Mouse (Mus musculus) megakaryocyte progenitor cell, adult 5-6 weeks (primary cell): ENCODE results near the gene Armh1. TPM values are rescaled to one million over a fixed set of nuclear protein-coding genes. Genes with fewer than 3 reads are reported as not detected.
"Not testable (repeated sequence)": the region's sequence is repeated elsewhere in the genome, so short reads cannot be mapped to it uniquely, and the experiment has no call there.

Source experiments
- ATAC-seq: replicated peaks from 2 replicates; pipeline ENCODE4 v1.8.0; 2016; ENCODE audit warnings: mild to moderate bottlenecking, moderate TSS enrichment, inconsistent platforms; ENCODE audit not compliant: poor library complexity
- total RNA-seq, 2 experiments: library from RNA; stranded (forward) in 1 of 2; stranded (reverse) in 1 of 2; fragments of 157-497, 149-512 nt in 1 of 2; fragments of 200-1000 nt in 1 of 2; gene quantifications; 2 replicates each; pipeline versions ENCODE4 v1.2.3 to v1.2.4; 2015 to 2017

Gene Armh1
- total RNA-seq, 2 experiments from 2014 or later, result not detected

DNA sequence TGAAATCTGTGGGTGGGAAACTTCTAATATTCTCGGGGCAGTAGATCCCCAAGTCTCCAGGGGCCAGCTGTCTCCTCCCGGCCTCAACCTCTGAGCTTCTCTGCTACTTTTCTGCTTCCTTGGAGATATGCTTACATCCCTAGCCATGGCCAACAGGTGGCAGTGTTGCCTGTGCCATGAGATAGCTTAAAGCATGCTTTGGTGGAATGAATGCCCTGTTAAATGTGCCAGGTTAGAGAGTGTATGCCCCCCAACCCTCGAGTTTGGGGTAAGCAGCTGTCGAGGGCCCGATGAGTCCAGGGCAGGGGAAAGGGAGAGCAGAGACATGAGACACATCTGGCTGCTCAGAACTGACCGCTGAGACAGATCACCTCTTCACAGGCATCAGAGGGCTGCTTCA is 18.4 kb upstream of the Armh1 start:
- ATAC-seq, result peak; percentile 83

DNA sequence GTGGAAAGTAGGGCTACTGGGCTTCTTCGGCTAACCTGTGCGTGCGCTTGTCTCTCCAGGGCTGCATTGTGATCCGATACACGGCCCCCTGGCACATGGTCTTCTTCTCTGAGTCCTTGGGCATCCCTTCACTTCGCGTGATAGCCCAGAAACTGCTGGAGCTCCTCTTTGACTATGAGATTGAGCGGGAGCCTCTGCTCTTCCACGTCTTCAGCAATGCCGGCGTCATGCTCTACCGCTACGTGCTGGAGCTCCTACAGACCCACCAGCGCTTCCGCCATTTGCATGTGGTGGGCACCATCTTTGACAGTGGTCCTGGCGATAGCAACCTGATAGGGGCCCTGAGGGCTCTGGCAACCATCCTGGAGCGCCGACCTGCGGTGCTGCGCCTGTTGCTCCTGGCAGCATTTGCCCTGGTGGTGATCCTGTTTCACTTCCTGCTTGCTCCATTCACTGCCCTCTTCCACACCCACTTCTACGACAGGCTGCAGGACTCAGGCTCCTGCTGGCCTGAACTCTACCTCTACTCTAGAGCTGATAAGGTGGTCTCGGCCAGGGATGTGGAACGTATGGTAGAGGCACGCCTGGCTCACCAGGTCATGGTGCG is 16.0 kb upstream of the Armh1 start:
- ATAC-seq, result 0 out of 2 replicates have a peak, but pooled peaks have one; percentile 23

DNA sequence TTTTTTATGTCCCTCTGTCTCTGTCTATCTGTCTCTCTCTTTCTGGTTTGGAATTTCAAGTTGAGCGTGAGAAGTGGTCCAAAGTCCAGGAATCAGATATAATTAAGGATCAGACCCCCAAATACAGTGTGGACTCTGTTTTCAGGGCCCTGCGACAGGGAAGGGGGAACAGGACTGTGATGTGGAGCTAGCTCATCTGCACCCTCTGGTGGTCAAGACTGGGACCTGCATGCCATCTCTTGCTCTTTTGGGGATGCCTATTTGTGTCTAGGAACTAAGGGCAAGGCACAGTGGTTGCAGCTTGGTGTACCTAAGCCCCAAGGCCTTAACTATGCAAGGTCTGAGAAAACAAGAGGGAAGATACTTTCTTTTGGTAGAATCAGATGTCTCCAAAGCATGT is 15.4 kb upstream of the Armh1 start:
- peak; percentile 88 for ATAC-seq

DNA sequence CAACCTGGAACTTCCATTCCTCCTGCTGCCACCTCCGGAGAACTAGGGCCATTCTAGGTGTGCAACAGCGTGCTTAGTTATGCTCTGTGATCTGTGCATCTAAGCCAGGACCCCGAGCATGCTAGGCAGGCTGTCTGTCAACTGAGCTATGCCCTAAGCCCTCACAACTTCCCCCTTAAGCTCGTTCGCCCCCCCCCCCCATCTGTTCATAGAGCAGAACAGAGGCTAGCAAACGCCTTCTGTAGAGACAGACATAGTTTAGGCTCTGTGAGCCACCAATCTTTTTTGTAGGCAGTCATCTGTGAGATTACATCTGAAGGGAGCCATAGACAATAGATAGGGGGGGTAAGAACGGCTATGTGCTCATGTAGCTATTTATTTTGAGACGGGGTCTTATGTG is 11.1 kb upstream of the Armh1 start:
- no peak for ATAC-seq

DNA sequence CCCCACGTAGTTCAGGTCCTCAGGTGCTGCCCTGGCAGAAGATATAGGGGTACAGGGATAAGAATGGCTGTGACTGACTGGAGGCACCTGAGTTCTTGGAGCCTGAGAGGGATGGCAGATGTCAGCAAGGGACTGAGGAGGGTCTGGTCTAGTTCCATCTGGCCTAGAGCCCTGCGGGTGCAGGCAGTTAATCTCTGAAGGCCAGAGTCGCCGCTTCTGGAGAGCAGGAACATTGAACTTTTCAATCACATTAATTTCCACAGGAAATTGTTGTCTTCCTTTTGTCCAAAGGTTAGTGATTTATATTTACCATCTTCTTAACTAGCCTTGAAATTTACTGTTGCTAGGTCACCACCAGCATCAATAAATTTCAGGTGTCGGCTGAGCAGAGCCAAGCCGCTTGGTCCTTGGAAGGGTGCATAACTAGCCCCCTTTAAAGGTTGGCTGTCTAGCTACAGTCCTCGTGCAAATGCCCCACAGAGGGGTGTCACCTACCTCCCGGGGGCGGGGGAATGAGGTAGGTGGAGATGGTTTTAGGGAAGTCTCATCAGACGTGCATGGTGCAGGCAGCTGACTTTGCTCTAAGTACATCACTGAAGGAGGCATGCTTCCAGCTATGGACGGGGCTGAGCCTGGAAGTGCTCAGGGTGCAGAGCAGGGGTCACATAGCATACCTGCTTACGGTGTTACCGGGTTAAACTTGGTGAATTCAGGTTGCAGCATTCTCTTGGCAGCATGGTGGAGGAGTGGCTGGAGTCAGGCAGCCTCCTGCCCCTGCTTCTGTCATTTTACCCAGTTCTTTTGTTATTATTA is 10.4 kb upstream of the Armh1 start:
- ATAC-seq, result no peak

DNA sequence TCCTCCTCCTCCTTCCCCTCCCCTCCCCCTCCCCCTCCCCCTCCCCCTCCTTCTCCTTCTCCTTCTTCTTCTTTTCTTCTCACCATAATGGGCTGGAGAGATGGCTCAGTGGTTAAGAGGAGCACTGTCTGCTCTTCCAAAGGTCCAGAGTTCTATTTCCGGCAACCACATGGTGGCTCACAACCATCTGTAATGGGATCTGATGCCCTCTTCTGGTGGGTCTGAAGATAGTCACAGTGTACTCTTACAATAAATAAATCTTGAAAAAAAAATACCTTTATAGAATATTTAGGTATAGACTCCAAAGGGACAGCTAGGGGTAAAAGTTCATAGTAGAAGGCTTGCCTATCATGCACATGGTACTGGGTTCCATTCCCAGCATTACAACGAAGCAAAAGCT is 9.3 kb upstream of the Armh1 start:
- ATAC-seq, result no peak

GRCm38 (mm10) chr4:117259909-117260308 is 8.0 kb upstream of the Armh1 start:
- not testable (repeated sequence) for ATAC-seq

- ATAC-seq, result no peak
These were observed 2.7 kb upstream of the Armh1 start for GRCm38 (mm10) chr4:117254672-117255071.

- ATAC-seq, result peak; percentile 58
These were observed 2.2 kb upstream of the Armh1 start for GRCm38 (mm10) chr4:117254017-117254627.

- no peak; the same call in 1 of the 2 replicates for ATAC-seq
These were observed 1.5 kb upstream of the Armh1 start for GRCm38 (mm10) chr4:117253218-117254016.

DNA sequence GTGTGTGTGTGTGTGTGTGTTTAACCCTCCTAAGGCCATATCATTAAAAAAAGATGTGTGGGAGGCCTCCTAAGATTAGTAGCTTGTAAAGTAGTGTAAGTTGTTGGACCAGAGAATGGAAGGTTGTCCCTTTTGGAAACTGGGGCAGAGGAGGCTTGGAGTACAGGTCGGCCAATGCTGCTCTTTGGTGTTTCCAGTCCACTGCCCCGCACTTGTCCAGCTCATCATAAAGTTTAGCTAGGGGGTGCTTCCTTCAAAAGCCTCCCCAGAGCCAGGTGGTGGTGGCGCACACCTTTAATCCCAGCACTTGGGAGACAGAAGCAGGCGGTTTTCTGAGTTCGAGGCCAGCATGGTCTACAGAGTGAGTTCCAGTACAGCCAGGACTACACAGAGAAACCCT is 830 bp upstream of the Armh1 start:
- ATAC-seq, result no peak

DNA sequence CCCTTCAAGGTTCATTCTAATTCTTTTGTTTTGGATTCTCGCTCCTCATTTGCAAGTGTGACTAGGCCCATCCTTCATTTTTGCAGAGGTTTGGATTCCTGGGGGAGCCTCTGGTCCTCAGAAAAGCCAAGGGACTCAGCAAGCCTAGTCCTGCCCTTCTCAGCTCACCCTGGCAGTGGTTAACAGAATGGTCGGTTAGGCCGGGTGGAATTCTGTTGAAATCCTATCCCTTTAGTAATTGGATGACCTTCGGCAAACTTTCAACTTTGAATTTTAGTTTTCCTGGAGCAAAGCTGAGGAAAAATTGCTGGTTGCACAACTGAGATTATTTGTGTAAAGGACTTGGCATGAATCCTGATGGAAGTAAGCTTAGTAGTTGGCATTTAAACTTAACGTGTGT is 426 bp upstream of the Armh1 start:
- ATAC-seq, result no peak

GRCm38 (mm10) chr4:117250982-117251381 is 943 bp downstream of the Armh1 start:
- ATAC-seq, result no peak

DNA sequence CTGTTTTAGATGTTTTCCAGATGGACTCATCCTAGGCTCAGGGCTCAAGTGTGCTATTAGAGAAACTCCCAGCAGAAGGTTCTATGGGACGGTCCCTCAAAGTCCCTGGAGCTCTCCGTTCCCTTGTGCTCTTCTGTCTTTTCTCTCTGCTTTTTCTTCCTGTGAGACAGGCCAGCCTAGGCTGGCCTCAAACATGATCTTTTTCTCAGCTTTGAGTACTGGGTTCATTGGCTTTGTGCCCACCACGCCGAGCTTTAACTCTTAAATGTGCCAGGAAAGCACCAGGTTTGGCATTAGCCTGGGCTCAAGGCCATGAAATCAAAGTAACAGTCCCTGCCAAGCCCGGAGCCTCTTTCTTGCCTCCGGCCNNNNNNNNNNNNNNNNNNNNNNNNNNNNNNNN is 11.1 kb downstream of the Armh1 start:
- no peak for ATAC-seq

GRCm38 (mm10) chr4:117239153-117239552 is 12.8 kb downstream of the Armh1 start:
- ATAC-seq, result no peak

DNA sequence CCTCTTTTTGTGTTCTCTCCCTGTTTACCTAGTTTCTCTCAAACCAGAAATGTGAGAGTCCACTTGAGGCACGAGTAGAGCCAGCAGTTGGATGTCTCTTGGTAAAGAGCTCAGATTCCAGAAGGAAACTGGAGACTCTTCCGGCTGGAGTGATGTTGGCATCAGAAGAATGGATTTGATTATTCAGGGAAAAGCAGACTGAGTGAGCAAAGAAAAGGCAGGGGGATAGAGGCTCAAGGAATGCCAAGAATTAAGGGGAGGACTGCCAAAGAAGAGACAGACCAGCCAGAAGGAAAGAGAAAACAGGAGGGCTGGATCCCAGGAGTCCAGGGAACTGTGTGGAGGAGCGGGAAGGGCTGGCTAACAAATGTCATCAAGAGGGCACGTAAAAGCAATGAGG is 16.1 kb downstream of the Armh1 start:
- ATAC-seq, result no peak

- no peak for ATAC-seq
These were observed 17.7 kb downstream of the Armh1 start for GRCm38 (mm10) chr4:117234166-117234741.

GRCm38 (mm10) chr4:117231208-117231607 is 20.7 kb downstream of the Armh1 start:
- ATAC-seq, result no peak

DNA sequence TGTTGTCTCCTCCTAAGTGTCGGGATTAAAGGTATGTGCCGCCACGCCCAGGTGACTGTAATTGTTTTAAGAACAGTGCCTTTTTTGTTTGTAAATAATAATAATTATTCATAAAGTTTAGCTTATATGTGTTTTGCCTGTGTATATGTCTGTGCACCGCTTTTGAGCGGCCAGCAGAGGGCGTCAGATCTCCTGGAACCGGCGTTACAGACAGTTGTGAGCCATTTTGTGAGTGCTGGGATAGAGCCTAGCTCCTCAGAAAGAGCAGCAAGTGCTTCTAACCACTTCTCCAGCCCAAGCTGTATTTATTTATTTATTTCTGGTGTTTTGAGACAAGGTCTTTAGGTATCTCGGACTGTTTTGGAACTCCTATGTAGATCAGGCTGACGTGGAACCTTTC is 21.6 kb downstream of the Armh1 start:
- ATAC-seq, result peak; percentile 75

GRCm38 (mm10) chr4:117229590-117229989 is 22.3 kb downstream of the Armh1 start:
- no peak for ATAC-seq

- no peak for ATAC-seq
These were observed 26.7 kb downstream of the Armh1 start for GRCm38 (mm10) chr4:117225250-117225649.
